Mouse (Mus musculus) heart, embryonic 12.5 days (tissue): ENCODE measurements around the gene Grip1. TPM values are rescaled to one million over a fixed set of nuclear protein-coding genes. Genes with fewer than 3 reads are reported as not detected.
A peak's percentile ranks its signal among the peaks of the same experiment; 100 is the strongest.

Experiments
- ATAC-seq: fragments of 200-750 bp; cut with Nextera tagmentation; 2 replicates; pipeline ENCODE4 v1.8.0; 2017; ENCODE audit warnings: moderate TSS enrichment, moderate library complexity; ENCODE audit not compliant: insufficient number of reproducible peaks, low FRiP score
- H3K27ac ChIP-seq: fragments of 300-500 bp; sonication (generic); 2 replicates; pipeline ENCODE4 v1.5.1; 2016; ENCODE audit warnings: mild to moderate bottlenecking, moderate library complexity; ENCODE audit not compliant: poor library complexity, severe bottlenecking
- H3K27me3 ChIP-seq: fragments of 300-500 bp; sonication (generic); replicated peaks from 2 replicates; pipeline ENCODE4 v1.6.1; 2016; ENCODE audit warnings: mild to moderate bottlenecking, moderate library complexity
- H3K36me3 ChIP-seq: fragments of 300-500 bp; sonication (generic); 2 replicates; pipeline ENCODE4 v1.6.1; 2016; ENCODE audit warnings: mild to moderate bottlenecking, moderate library complexity
- H3K4me1 ChIP-seq: fragments of 300-500 bp; sonication (generic); replicated peaks from 2 replicates; pipeline ENCODE4 v1.6.1; 2016; ENCODE audit warnings: mild to moderate bottlenecking
- H3K4me2 ChIP-seq: fragments of 300-500 bp; sonication (generic); 2 replicates; pipeline ENCODE4 v1.6.1; 2016; ENCODE audit warnings: mild to moderate bottlenecking, moderate library complexity
- H3K4me3 ChIP-seq: fragments of 300-500 bp; sonication (generic); 2 replicates; pipeline ENCODE4 v1.5.1; 2016; ENCODE audit warnings: mild to moderate bottlenecking
- H3K9ac ChIP-seq: fragments of 300-500 bp; sonication (generic); 2 replicates; pipeline ENCODE4 v1.6.1; 2016; ENCODE audit warnings: mild to moderate bottlenecking, moderate library complexity
- H3K9me3 ChIP-seq: fragments of 300-500 bp; sonication (generic); replicated peaks from 2 replicates; pipeline ENCODE4 v1.6.1; 2016; ENCODE audit warnings: mild to moderate bottlenecking, moderate library complexity
- WGBS: fragments of 180-500 bp; shearing (Covaris S2); methylation state at CpG from one replicate; pipeline ENCODE4 v1.1.7; 2016; 5-methylcytosine and 5-hydroxymethylcytosine counted together
- polyA plus RNA-seq: library from polyadenylated mRNA; unstranded; fragments of >200 nt; fragmentation: Nextera tagmentation; extraction: Ambion mirVana; gene quantifications from 2 replicates; pipeline ENCODE4 v1.2.1, GENCODE M21; 2016

The Grip1 gene
- polyA plus RNA-seq, 1 experiment from 2014 or later, result 3.1 TPM

GRCm38 (mm10) chr10:119660677-119661353, 207.2 kb downstream of the Grip1 start:
- Histone ChIP-seq H3K27ac (no peak overlapping the region), H3K36me3 (peaks cover 4% of the 10 kb centered on the region; the same call in 1 of the 2 replicates), H3K27me3 (no peaks in the 10 kb centered on the region), H3K4me1 (peaks cover 3% of the 10 kb centered on the region; the same call in 1 of the 2 replicates), H3K9me3 (peaks cover 13% of the 10 kb centered on the region), H3K9ac (no peak overlapping the region), H3K4me3 (no peak overlapping the region), H3K4me2 (no peak overlapping the region)
- WGBS, result 55% methylated on average over 7 of the region's 7 CpGs
- ATAC-seq, result no peak

GRCm38 (mm10) chr10:119663586-119663985, 210.0 kb downstream of the Grip1 start:
- Histone ChIP-seq H3K27me3 (no peaks in the 10 kb centered on the region), H3K4me1 (peaks cover 3% of the 10 kb centered on the region; the same call in 1 of the 2 replicates), H3K36me3 (no peaks in the 10 kb centered on the region), H3K9me3 (no peaks in the 10 kb centered on the region), H3K9ac (no peak overlapping the region), H3K4me3 (no peak overlapping the region), H3K4me2 (no peak overlapping the region), H3K27ac (no peak overlapping the region)
- no peak for ATAC-seq
- 82% methylated on average over 9 of the region's 9 CpGs for WGBS

DNA sequence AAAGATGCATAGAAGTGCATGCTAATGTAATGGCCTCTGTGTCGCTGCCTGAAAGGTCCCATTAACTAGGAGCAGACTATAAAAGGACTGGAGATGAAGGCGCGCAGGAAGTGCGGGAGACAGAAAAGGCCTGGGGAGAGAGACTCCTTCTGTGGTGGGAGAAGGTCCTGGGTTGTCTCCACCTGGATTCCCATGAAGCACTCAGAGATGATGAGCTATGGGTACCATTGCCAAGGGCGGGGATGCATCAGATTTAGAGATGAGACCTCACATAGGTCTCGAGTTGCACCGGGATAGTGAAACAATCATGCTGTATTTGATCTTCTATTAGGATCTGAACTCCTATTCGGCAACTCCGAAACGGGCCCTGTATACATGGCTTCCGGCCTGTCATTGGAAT, 212.8 kb downstream of the Grip1 start:
- H3K27me3 ChIP-seq, result no peaks in the 10 kb centered on the region
- no peaks in the 10 kb centered on the region for H3K9me3 ChIP-seq
- H3K27ac ChIP-seq, result no peak overlapping the region
- no peaks in the 10 kb centered on the region for H3K36me3 ChIP-seq
- H3K9ac ChIP-seq, result no peak overlapping the region
- peaks cover 13% of the 10 kb centered on the region for H3K4me1 ChIP-seq
- ATAC-seq, result no peak
- 84% methylated on average over 11 of the region's 11 CpGs for WGBS
- H3K4me2 ChIP-seq, result no peak overlapping the region
- no peak overlapping the region for H3K4me3 ChIP-seq

- Histone ChIP-seq H3K4me2 (no peak overlapping the region), H3K27ac (no peak overlapping the region), H3K36me3 (no peaks in the 10 kb centered on the region), H3K27me3 (no peaks in the 10 kb centered on the region), H3K9me3 (no peaks in the 10 kb centered on the region), H3K4me1 (peaks cover 18% of the 10 kb centered on the region), H3K9ac (no peak overlapping the region), H3K4me3 (no peak overlapping the region)
- ATAC-seq, result no peak
- 41% methylated on average over 7 of the region's 7 CpGs for WGBS
Observed at GRCm38 (mm10) chr10:119670456-119670855, 216.8 kb downstream of the Grip1 start.

- Histone ChIP-seq H3K9ac (no peak overlapping the region), H3K4me2 (no peak overlapping the region), H3K9me3 (no peaks in the 10 kb centered on the region), H3K27me3 (no peaks in the 10 kb centered on the region), H3K4me3 (no peak overlapping the region), H3K36me3 (no peaks in the 10 kb centered on the region), H3K4me1 (peaks cover 5% of the 10 kb centered on the region; the same call in 1 of the 2 replicates), H3K27ac (no peak overlapping the region)
- no peak for ATAC-seq
- 65% methylated on average over 3 of the region's 3 CpGs for WGBS
Observed at GRCm38 (mm10) chr10:119684377-119684826, 230.8 kb downstream of the Grip1 start.

- peaks cover 9% of the 10 kb centered on the region; the same call in 1 of the 2 replicates for H3K4me1 ChIP-seq
- H3K9me3 ChIP-seq, result no peaks in the 10 kb centered on the region
- H3K9ac ChIP-seq, result 0 out of 2 replicates have a peak overlapping the region, but pooled peaks have one; percentile 7
- no peaks in the 10 kb centered on the region for H3K27me3 ChIP-seq
- no peak for ATAC-seq
- WGBS, result 4% methylated on average over 16 of the region's 16 CpGs
- H3K27ac ChIP-seq, result no peak overlapping the region
- H3K4me3 ChIP-seq, result peak overlapping the region; percentile 40
- H3K4me2 ChIP-seq, result peak overlapping the region; percentile 87
- H3K36me3 ChIP-seq, result no peaks in the 10 kb centered on the region
Observed at GRCm38 (mm10) chr10:119691358-119692083, 237.9 kb downstream of the Grip1 start.

- ATAC-seq, result no peak
- H3K27me3 ChIP-seq, result no peaks in the 10 kb centered on the region
- H3K36me3 ChIP-seq, result no peaks in the 10 kb centered on the region
- H3K9ac ChIP-seq, result 0 out of 2 replicates have a peak overlapping the region, but pooled peaks have one; percentile 33
- H3K4me1 ChIP-seq, result peaks cover 12% of the 10 kb centered on the region; the same call in 1 of the 2 replicates
- 4% methylated on average over 26 of the region's 26 CpGs for WGBS
- H3K27ac ChIP-seq, result no peak overlapping the region
- H3K4me2 ChIP-seq, result peak overlapping the region; percentile 87
- H3K4me3 ChIP-seq, result peak overlapping the region; percentile 40
- no peaks in the 10 kb centered on the region for H3K9me3 ChIP-seq
Observed at GRCm38 (mm10) chr10:119692284-119692890, 238.8 kb downstream of the Grip1 start.

GRCm38 (mm10) chr10:119693400-119693799, 239.8 kb downstream of the Grip1 start:
- Histone ChIP-seq H3K9ac (no peak overlapping the region), H3K36me3 (no peaks in the 10 kb centered on the region), H3K9me3 (no peaks in the 10 kb centered on the region), H3K27ac (no peak overlapping the region), H3K4me3 (no peak overlapping the region), H3K4me2 (no peak overlapping the region), H3K27me3 (no peaks in the 10 kb centered on the region), H3K4me1 (peaks cover 13% of the 10 kb centered on the region; the same call in 1 of the 2 replicates)
- WGBS, result 69% methylated on average over 5 of the region's 5 CpGs
- ATAC-seq, result no peak

DNA sequence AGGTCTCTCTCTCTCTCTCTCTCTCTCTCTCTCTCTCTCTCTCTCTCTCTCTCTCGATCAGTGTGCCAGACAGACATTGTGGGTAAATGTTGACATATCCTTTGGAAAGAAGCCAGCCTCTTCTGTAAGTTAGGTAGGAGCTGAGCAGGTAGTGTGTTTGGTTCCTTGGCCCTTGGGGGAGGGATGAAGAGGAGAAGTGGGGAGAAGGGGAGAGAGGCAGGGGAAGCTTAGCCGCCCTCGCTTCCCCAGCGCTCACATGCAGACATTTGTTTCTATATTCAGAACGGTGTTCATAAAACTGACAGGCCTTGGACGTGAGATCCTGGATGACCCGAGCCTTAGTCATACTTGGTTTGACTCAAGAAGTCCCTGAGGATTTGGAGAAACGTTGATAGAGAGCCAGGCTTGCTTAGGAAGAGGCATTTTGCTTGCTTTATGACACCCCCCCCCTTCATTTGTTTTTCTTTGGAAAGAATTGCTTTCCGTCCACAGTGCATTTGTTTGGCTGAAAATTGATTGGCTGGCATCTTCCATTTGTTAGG, 243.7 kb downstream of the Grip1 start:
- Histone ChIP-seq H3K4me1 (peaks cover 8% of the 10 kb centered on the region; the same call in 1 of the 2 replicates), H3K4me2 (no peak overlapping the region), H3K9ac (no peak overlapping the region), H3K36me3 (no peaks in the 10 kb centered on the region), H3K4me3 (no peak overlapping the region), H3K27ac (no peak overlapping the region), H3K9me3 (no peaks in the 10 kb centered on the region), H3K27me3 (no peaks in the 10 kb centered on the region)
- ATAC-seq, result no peak
- WGBS, result 51% methylated on average over 9 of the region's 9 CpGs

DNA sequence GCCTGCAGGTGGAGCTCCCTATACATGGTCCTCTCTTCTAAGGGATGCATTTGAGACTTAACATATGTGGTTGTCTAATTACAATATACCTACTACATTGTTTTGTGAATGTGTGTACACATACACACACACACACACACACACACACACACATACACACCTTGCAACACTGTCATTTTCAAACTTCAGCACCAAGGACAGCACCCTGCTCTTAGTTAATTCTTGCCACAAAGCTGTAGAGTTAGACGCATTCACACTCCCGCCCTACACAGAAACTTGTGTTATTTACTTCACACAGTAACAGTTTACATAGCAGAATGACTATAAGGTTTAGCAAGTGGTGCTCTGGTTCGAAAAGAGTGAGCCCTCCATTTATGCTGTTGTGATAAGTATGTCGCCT, 251.7 kb downstream of the Grip1 start:
- 58% methylated on average over 4 of the region's 4 CpGs for WGBS
- H3K4me2 ChIP-seq, result no peak overlapping the region
- no peaks in the 10 kb centered on the region for H3K36me3 ChIP-seq
- H3K27ac ChIP-seq, result no peak overlapping the region
- no peak overlapping the region for H3K9ac ChIP-seq
- no peaks in the 10 kb centered on the region for H3K27me3 ChIP-seq
- H3K4me3 ChIP-seq, result no peak overlapping the region
- H3K9me3 ChIP-seq, result no peaks in the 10 kb centered on the region
- H3K4me1 ChIP-seq, result no peaks in the 10 kb centered on the region
- no peak for ATAC-seq

DNA sequence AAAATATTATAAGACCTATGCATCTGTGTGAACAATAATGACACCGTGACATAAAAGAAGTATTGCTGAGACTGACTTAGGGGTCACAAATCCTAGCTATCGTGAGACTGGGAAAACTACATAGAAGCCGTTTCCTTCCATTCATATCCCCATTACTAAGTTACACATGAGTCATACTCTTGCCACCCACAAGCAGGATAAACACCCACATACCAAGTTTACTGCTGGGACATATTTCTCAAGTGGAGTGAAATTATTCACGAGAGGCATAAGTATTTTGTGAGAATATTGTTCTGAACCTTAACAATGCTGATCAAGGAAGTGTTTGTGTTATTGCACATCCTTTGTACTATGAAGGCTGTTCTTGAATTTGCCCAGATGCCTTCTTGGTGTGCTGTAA, 252.7 kb downstream of the Grip1 start:
- Histone ChIP-seq H3K9me3 (no peaks in the 10 kb centered on the region), H3K4me2 (no peak overlapping the region), H3K4me3 (no peak overlapping the region), H3K27me3 (no peaks in the 10 kb centered on the region), H3K36me3 (no peaks in the 10 kb centered on the region), H3K4me1 (no peaks in the 10 kb centered on the region), H3K9ac (no peak overlapping the region), H3K27ac (no peak overlapping the region)
- WGBS, result 83% methylated on average over 4 of the region's 4 CpGs
- ATAC-seq, result no peak
